Mouse (Mus musculus) ES-E14 (cell line): ENCODE measurements around the gene Mybbp1a. TPM values are rescaled to one million over a fixed set of nuclear protein-coding genes. Genes with fewer than 3 reads are reported as not detected.

Source experiments
- DNase-seq: peaks from one replicate; pipeline ENCODE4 v3.0.0-alpha.2; 2013; ENCODE audit warnings: low read depth, low spot score
- H3K27ac ChIP-seq: 2 replicates; pipeline ENCODE4 v1.5.1; 2012; ENCODE audit warnings: low read depth, mild to moderate bottlenecking, low read length, moderate library complexity, mixed read lengths; ENCODE audit not compliant: poor library complexity, insufficient read depth, severe bottlenecking
- H3K36me3 ChIP-seq: 2 replicates; pipeline ENCODE4 v1.6.1; 2012; ENCODE audit warnings: mild to moderate bottlenecking, low read length, moderate library complexity, mixed read lengths; ENCODE audit not compliant: control insufficient read depth, poor library complexity, insufficient read depth, severe bottlenecking
- H3K4me1 ChIP-seq, 2 experiments: fragments of 150-350 bp in 1 of 2; sonication (generic) in 1 of 2; 2 replicates each; pipeline ENCODE4 v1.6.1; 2012; ENCODE audit warnings: low read length in 2 of 2, mild to moderate bottlenecking in 1 of 2, mixed read lengths in 1 of 2; ENCODE audit not compliant: control insufficient read depth in 2 of 2, insufficient read depth in 2 of 2, poor library complexity in 1 of 2
- H3K4me3 ChIP-seq, 2 experiments: fragments of 150-350 bp in 1 of 2; sonication (generic) in 1 of 2; 2 replicates each; pipeline ENCODE4 v1.5.1; 2012; ENCODE audit warnings: low read length in 2 of 2, low read depth in 1 of 2, mild to moderate bottlenecking in 1 of 2, mixed read lengths in 1 of 2; ENCODE audit not compliant: insufficient read depth in 1 of 2, poor library complexity in 1 of 2, severe bottlenecking in 1 of 2
- H3K9ac ChIP-seq: 2 replicates; pipeline ENCODE4 v1.6.1; 2012; ENCODE audit warnings: low read depth, mild to moderate bottlenecking, low read length, mixed read lengths; ENCODE audit not compliant: poor library complexity, insufficient read depth, severe bottlenecking
- H3K9me3 ChIP-seq: fragments of 150-350 bp; sonication (generic); 2 replicates; pipeline ENCODE4 v1.6.1; 2012; ENCODE audit warnings: low read depth, mild to moderate bottlenecking, low read length; ENCODE audit not compliant: control insufficient read depth, insufficient read depth
- CHD2 ChIP-seq: IDR thresholded peaks from 2 replicates; pipeline ENCODE4 v1.6.1; 2014; ENCODE audit warnings: mild to moderate bottlenecking, low read depth, low read length, inconsistent platforms
- HCFC1 ChIP-seq: IDR thresholded peaks from 2 replicates; pipeline ENCODE4 v1.6.1; 2012; ENCODE audit warnings: low read length, inconsistent platforms, borderline replicate concordance; ENCODE audit not compliant: insufficient read depth
- MAFK ChIP-seq: IDR thresholded peaks from 2 replicates; pipeline ENCODE4 v1.6.1; 2014; ENCODE audit warnings: mild to moderate bottlenecking, low read depth, low read length, inconsistent platforms; ENCODE audit not compliant: insufficient read depth
- ZC3H11A ChIP-seq: IDR thresholded peaks from 2 replicates; pipeline ENCODE4 v1.6.1; 2012; ENCODE audit warnings: low read depth, mild to moderate bottlenecking, inconsistent platforms, low read length, borderline replicate concordance
- ZNF384 ChIP-seq: IDR thresholded peaks from 2 replicates; pipeline ENCODE4 v1.6.1; 2012; ENCODE audit warnings: low read depth, low read length, inconsistent platforms
- in situ Hi-C, 2 experiments: fragments of 600-800 bp; cut with MboI; formaldehyde crosslinking; loops; one replicate each; pipeline ENCODE4 v1.15.1; 2025; ENCODE audit warnings: low sequenced_read_pairs in 2 of 2, inconsistent platforms in 1 of 2; ENCODE audit not compliant: unreplicated experiment in 2 of 2
- total RNA-seq: library from RNA; depleted of rRNA; stranded (reverse); fragments of 300-350 nt; gene quantifications from 2 replicates; pipeline ENCODE4 v1.2.3, GENCODE M21; 2012

Mybbp1a gene
- total RNA-seq, 1 experiment: 278 TPM

DNA sequence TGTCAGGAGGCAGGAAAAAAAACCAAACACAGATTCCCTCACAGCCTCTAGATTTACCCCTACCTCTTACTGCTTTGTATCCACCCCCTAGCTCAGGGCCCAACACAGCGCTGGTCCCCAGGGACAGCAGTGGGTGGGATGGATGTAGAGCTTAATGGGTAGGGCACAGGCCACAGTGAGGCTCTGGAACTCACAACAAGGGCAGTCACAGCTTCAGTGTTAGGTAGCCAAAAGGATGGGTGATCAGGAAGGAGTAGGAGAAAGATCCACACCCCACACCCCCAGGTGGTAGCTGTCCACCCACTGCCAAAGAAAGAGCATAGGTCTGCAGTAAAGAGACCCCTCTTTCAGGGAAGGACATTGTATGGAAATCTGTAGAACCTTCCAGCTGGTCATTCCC, 36.5 kb downstream of the Mybbp1a start:
- Histone ChIP-seq H3K36me3 (no peaks in the 10 kb centered on the region), H3K9me3 (no peaks in the 10 kb centered on the region), H3K4me3 (no peak overlapping the region), H3K9ac (no peak overlapping the region), H3K27ac (no peak overlapping the region), H3K4me1 (peaks cover 0 to 9% of the 10 kb centered on the region in 2 experiments; a peak in 1 of 4 replicates)
- TF ChIP-seq CHD2 (no peak), ZC3H11A (no peak), MAFK (no peak), HCFC1 (no peak), ZNF384 (no peak)
- in situ Hi-C loops: no loop called here
- no peak for DNase-seq

GRCm38 (mm10) chr11:72478228-72478627, 37.1 kb downstream of the Mybbp1a start:
- no peak overlapping the region for H3K9ac ChIP-seq
- no peak overlapping the region for H3K4me3 ChIP-seq
- no peak for TF ChIP-seq MAFK
- TF ChIP-seq ZNF384: no peak
- no peak for TF ChIP-seq CHD2
- no peak for TF ChIP-seq HCFC1
- TF ChIP-seq ZC3H11A: no peak
- no peak overlapping the region for H3K27ac ChIP-seq
- DNase-seq: no peak
- no peaks in the 10 kb centered on the region for H3K9me3 ChIP-seq
- in situ Hi-C loops: no loop called here
- peaks cover 0 to 8% of the 10 kb centered on the region in 2 experiments; a peak in 1 of 4 replicates for H3K4me1 ChIP-seq
- H3K36me3 ChIP-seq: no peaks in the 10 kb centered on the region

- Histone ChIP-seq H3K27ac (no peak overlapping the region), H3K36me3 (no peaks in the 10 kb centered on the region), H3K9ac (no peak overlapping the region), H3K4me1 (no peaks in the 10 kb centered on the region), H3K4me3 (no peak overlapping the region), H3K9me3 (no peaks in the 10 kb centered on the region)
- in situ Hi-C loops: no loop called here
- TF ChIP-seq CHD2 (no peak), MAFK (peak; percentile 55)
- DNase-seq: no peak
Observed at GRCm38 (mm10) chr11:72479499-72479898, 38.3 kb downstream of the Mybbp1a start.

DNA sequence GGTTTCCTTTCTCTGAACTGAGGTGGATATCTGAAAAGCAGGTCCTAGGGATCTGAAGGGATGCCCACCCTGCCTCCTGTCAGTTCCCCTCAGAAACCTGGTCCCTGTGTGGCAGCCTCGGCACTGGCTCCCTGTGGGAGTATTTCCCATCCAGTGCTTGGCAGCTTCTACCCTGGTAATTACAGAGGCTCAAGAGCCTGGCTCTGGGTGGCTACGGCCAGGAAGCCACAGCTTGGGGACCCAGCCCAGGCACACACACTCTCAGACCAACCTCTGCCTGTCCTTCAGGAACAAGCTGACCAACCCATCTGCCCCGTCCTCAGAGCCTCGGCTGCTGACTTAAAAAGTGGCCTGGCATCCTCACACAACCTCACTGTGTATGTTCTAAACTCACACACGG, 40.2 kb downstream of the Mybbp1a start:
- no peak for DNase-seq
- no peak overlapping the region for H3K4me3 ChIP-seq
- H3K4me1 ChIP-seq: no peaks in the 10 kb centered on the region
- no peak overlapping the region for H3K9ac ChIP-seq
- H3K27ac ChIP-seq: no peak overlapping the region
- H3K9me3 ChIP-seq: no peaks in the 10 kb centered on the region
- TF ChIP-seq MAFK: no peak
- no peak for TF ChIP-seq ZC3H11A
- no peak for TF ChIP-seq CHD2
- in situ Hi-C loops: no loop called here
- H3K36me3 ChIP-seq: no peaks in the 10 kb centered on the region

DNA sequence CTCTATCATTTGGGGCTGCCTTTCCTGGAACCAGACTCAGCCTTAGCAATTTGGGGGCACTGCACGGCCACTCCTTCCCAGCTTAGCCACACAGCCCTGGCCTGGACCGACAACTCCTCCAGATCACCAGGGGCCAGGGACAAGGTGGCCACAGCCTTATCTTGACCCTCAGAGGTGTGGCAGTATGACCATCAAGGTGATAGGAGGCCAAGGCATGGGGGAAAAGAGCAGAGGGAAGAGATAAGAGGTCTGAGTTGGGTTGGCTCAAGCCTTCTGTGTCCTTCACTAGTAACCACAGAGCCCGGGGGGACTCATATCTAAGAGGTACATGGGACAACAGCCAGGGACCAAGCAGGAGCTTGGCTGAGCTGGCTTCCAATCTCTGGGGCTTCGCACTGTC, 40.8 kb downstream of the Mybbp1a start:
- no peak for DNase-seq
- in situ Hi-C loops: no loop called here
- no peak for TF ChIP-seq ZNF384
- TF ChIP-seq ZC3H11A: no peak
- TF ChIP-seq MAFK: no peak
- no peak for TF ChIP-seq HCFC1
- no peak for TF ChIP-seq CHD2
- Histone ChIP-seq H3K27ac (no peak overlapping the region), H3K9me3 (no peaks in the 10 kb centered on the region), H3K9ac (no peak overlapping the region), H3K4me1 (no peaks in the 10 kb centered on the region), H3K36me3 (no peaks in the 10 kb centered on the region), H3K4me3 (no peak overlapping the region)
